Mouse (Mus musculus): ENCODE measurements around the gene Pbrm1. TPM values are rescaled to one million over a fixed set of nuclear protein-coding genes. Genes with fewer than 3 reads are reported as not detected.

The Pbrm1 gene
- polyA plus RNA-seq, 1 experiment from 2014 or later = 186 TPM

- Histone ChIP-seq H3K4me3 (no peak overlapping the region), H3K36me3 (peaks cover 100% of the 10 kb centered on the region), H3K27ac (no peak overlapping the region), H3K9me3 (replicated peaks) (no peaks in the 10 kb centered on the region; the same call in 1 of the 2 replicates), H3K4me1 (peaks cover 8% of the 10 kb centered on the region), H3K27me3 (ENCODE audit: low read depth, poor library complexity, severe bottlenecking) (no peaks in the 10 kb centered on the region)
- WGBS = 93% methylated on average over 34 of the region's 35 CpGs
- DNase-seq (ENCODE audit: low spot score) = no peak
These were observed 119.4 kb downstream of the Pbrm1 start for GRCm38 (mm10) chr14:31138219-31138896.

DNA sequence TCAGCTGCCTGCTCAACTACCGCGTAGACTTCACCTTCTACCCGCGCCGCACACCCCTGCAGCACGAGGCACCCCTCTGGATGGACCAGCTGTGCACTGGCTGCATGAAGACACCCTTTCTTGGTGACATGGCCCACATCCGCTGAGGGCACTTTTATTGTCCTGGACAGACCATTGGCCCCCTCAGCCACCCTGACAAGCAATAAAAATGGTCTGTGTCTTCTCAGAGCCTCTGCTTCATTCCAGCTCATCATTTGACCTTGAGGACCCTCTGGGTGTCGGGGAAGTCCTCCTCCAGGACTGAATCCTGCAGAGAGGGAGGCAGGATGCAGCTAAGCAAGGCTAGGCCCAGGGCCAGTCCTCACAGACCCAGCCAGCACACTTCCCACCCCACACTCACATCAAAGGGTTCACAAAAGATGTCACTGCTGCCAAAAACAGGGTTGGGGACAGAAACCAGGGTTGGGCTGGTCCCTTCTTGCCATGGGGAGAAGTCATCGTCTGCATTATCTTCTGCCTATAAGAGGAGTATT lies 120.0 kb downstream of the Pbrm1 start:
- Histone ChIP-seq H3K9me3 (replicated peaks) (no peaks in the 10 kb centered on the region; the same call in 1 of the 2 replicates), H3K27me3 (ENCODE audit: low read depth, poor library complexity, severe bottlenecking) (no peaks in the 10 kb centered on the region), H3K27ac (no peak overlapping the region), H3K4me3 (no peak overlapping the region), H3K36me3 (peaks cover 97% of the 10 kb centered on the region), H3K4me1 (0 out of 2 replicates have a peak, but pooled peaks cover 2% of the 10 kb centered on the region)
- 95% methylated on average over 9 of the region's 9 CpGs for WGBS
- DNase-seq (ENCODE audit: low spot score) = no peak

DNA sequence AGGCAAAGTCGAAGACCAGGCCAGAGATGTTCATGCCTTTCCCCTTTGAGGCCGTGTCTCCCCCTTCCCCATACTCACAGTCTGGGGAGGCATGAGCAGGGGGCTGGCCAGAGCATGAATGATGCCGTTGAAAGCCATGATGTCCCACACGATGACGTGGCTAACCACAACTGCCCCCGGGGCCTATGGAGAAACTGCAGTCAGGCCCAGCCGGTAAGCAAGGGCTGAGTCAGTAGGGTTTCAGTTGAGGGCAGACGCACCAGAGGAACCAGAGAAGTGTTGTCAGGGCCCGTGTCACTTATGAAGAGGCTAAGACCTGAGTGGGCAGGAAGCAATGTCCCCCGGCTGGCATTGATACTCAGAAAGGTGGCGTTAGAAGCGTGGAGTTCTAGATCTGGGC lies 120.7 kb downstream of the Pbrm1 start:
- Histone ChIP-seq H3K27me3 (ENCODE audit: low read depth, poor library complexity, severe bottlenecking) (no peaks in the 10 kb centered on the region), H3K4me3 (no peak overlapping the region), H3K27ac (no peak overlapping the region), H3K36me3 (peaks cover 90% of the 10 kb centered on the region), H3K9me3 (replicated peaks) (no peaks in the 10 kb centered on the region; the same call in 1 of the 2 replicates), H3K4me1 (no peaks in the 10 kb centered on the region)
- DNase-seq (ENCODE audit: low spot score) = no peak
- 95% methylated on average over 12 of the region's 12 CpGs for WGBS

DNA sequence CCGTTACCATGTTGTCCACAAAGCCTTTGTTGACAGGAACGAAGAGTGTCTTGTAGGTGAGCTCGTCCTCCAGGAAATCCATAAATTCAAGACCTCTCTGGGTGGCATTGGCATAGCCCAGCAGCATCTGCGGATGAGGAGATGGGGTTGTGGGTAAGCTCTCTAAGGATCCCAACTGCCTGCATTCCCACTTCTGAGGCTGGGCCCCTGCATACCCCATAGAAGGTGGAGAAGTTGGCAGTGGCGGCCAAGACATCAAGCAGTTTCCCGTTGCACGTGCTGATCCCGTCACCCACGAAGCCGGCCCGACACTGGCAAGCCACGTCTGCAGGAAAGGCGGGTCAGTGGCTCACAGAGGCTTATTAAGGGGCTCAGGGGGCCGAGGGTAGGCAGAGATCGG lies 121.2 kb downstream of the Pbrm1 start:
- Histone ChIP-seq H3K9me3 (replicated peaks) (no peaks in the 10 kb centered on the region; the same call in 1 of the 2 replicates), H3K4me1 (no peaks in the 10 kb centered on the region), H3K4me3 (no peak overlapping the region), H3K36me3 (peaks cover 88% of the 10 kb centered on the region), H3K27me3 (ENCODE audit: low read depth, poor library complexity, severe bottlenecking) (no peaks in the 10 kb centered on the region), H3K27ac (no peak overlapping the region)
- DNase-seq (ENCODE audit: low spot score) = no peak
- 92% methylated on average over 15 of the region's 15 CpGs for WGBS

- no peak for DNase-seq (ENCODE audit: low spot score)
- H3K9me3 ChIP-seq (replicated peaks) = no peaks in the 10 kb centered on the region; the same call in 1 of the 2 replicates
- no peaks in the 10 kb centered on the region for H3K27me3 ChIP-seq (ENCODE audit: low read depth, poor library complexity, severe bottlenecking)
- H3K27ac ChIP-seq = no peak overlapping the region
- peaks cover 80% of the 10 kb centered on the region for H3K36me3 ChIP-seq
- H3K4me1 ChIP-seq = no peaks in the 10 kb centered on the region
- WGBS = 96% methylated on average over 14 of the region's 14 CpGs
- H3K4me3 ChIP-seq = no peak overlapping the region
These were observed 122.1 kb downstream of the Pbrm1 start for GRCm38 (mm10) chr14:31141011-31141410.

DNA sequence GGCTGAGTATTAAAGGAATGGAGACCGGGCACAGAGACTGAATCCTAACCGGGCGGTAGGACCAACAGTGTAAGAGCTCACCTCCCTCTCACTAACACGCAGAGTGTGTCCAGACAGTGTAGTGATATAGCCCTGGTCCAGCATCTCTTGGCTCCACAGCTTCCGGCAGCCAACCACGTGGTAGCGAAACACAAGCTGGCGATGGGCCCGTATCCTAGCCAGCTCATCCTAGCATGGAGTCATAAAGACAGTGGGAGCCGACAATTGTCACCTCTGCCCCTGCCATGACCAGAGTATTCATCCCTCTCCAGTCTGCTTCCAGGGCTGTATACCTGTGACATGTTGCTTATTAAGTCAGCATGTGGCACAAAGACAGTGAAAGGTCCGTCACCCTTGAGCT lies 126.8 kb downstream of the Pbrm1 start:
- DNase-seq (ENCODE audit: low spot score) = no peak
- H3K4me3 ChIP-seq = no peak overlapping the region

GRCm38 (mm10) chr14:31160196-31161150 lies 141.5 kb downstream of the Pbrm1 start:
- H3K36me3 ChIP-seq = 0 out of 2 replicates have a peak, but pooled peaks cover 4% of the 10 kb centered on the region
- no peaks in the 10 kb centered on the region for H3K9me3 ChIP-seq (replicated peaks)
- H3K4me3 ChIP-seq = no peak overlapping the region
- WGBS = 84% methylated on average over 27 of the region's 27 CpGs
- H3K27me3 ChIP-seq (ENCODE audit: low read depth, poor library complexity, severe bottlenecking) = no peaks in the 10 kb centered on the region
- peaks cover 5% of the 10 kb centered on the region; the same call in 1 of the 2 replicates for H3K4me1 ChIP-seq
- no peak for DNase-seq (ENCODE audit: low spot score)
- no peak overlapping the region for H3K27ac ChIP-seq

More for the DNA sequence above, 126.8 kb downstream of the Pbrm1 start:
- Histone ChIP-seq H3K4me1 (no peaks in the 10 kb centered on the region), H3K27ac (no peak overlapping the region), H3K36me3 (peaks cover 33% of the 10 kb centered on the region), H3K9me3 (replicated peaks) (no peaks in the 10 kb centered on the region; the same call in 1 of the 2 replicates), H3K27me3 (ENCODE audit: low read depth, poor library complexity, severe bottlenecking) (no peaks in the 10 kb centered on the region)
- WGBS = 93% methylated on average over 11 of the region's 11 CpGs

DNA sequence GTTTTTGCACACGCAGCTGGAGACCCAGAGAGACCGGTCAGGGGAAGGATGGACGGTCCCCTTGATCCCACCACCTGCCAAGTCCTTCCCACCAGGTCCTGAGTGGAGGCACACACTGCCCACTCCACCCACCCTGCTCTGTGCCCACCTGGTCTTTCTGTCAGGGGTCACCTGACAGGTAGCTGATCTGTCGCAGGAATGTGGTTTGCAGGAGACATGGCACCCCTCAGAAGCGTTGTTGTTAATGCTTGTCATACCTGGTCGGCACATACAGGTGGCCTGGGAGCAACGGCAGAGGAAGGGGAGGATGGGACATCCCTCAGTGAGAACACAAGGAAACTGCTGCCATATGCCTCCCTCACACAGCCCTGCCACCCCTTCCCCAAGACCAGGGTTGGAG lies 142.3 kb downstream of the Pbrm1 start:
- Histone ChIP-seq H3K27ac (no peak overlapping the region), H3K4me1 (peaks cover 9% of the 10 kb centered on the region), H3K27me3 (ENCODE audit: low read depth, poor library complexity, severe bottlenecking) (no peaks in the 10 kb centered on the region), H3K4me3 (no peak overlapping the region), H3K9me3 (replicated peaks) (no peaks in the 10 kb centered on the region), H3K36me3 (0 out of 2 replicates have a peak, but pooled peaks cover 4% of the 10 kb centered on the region)
- DNase-seq (ENCODE audit: low spot score) = no peak
- 90% methylated on average over 7 of the region's 7 CpGs for WGBS

GRCm38 (mm10) chr14:31161638-31162037 lies 142.7 kb downstream of the Pbrm1 start:
- no peak overlapping the region for H3K4me3 ChIP-seq
- H3K27ac ChIP-seq = no peak overlapping the region
- DNase-seq (ENCODE audit: low spot score) = no peak
- H3K4me1 ChIP-seq = peaks cover 13% of the 10 kb centered on the region
- WGBS = 80% methylated on average over 10 of the region's 10 CpGs
- H3K36me3 ChIP-seq = 0 out of 2 replicates have a peak, but pooled peaks cover 4% of the 10 kb centered on the region
- H3K27me3 ChIP-seq (ENCODE audit: low read depth, poor library complexity, severe bottlenecking) = no peaks in the 10 kb centered on the region
- H3K9me3 ChIP-seq (replicated peaks) = no peaks in the 10 kb centered on the region

GRCm38 (mm10) chr14:31164067-31164466 lies 145.1 kb downstream of the Pbrm1 start:
- no peak for DNase-seq (ENCODE audit: low spot score)
- 85% methylated on average over 8 of the region's 8 CpGs for WGBS
- Histone ChIP-seq H3K4me3 (no peak overlapping the region), H3K27ac (no peak overlapping the region), H3K36me3 (0 out of 2 replicates have a peak, but pooled peaks cover 4% of the 10 kb centered on the region), H3K27me3 (ENCODE audit: low read depth, poor library complexity, severe bottlenecking) (no peaks in the 10 kb centered on the region), H3K9me3 (replicated peaks) (no peaks in the 10 kb centered on the region), H3K4me1 (peaks cover 23% of the 10 kb centered on the region)

- Histone ChIP-seq H3K27ac (no peak overlapping the region), H3K4me3 (no peak overlapping the region), H3K27me3 (ENCODE audit: low read depth, poor library complexity, severe bottlenecking) (no peaks in the 10 kb centered on the region), H3K4me1 (peaks cover 23% of the 10 kb centered on the region), H3K36me3 (peaks cover 9% of the 10 kb centered on the region), H3K9me3 (replicated peaks) (no peaks in the 10 kb centered on the region)
- WGBS = 77% methylated on average over 2 of the region's 2 CpGs
- DNase-seq (ENCODE audit: low spot score) = no peak
These were observed 146.1 kb downstream of the Pbrm1 start for GRCm38 (mm10) chr14:31165010-31165409.

DNA sequence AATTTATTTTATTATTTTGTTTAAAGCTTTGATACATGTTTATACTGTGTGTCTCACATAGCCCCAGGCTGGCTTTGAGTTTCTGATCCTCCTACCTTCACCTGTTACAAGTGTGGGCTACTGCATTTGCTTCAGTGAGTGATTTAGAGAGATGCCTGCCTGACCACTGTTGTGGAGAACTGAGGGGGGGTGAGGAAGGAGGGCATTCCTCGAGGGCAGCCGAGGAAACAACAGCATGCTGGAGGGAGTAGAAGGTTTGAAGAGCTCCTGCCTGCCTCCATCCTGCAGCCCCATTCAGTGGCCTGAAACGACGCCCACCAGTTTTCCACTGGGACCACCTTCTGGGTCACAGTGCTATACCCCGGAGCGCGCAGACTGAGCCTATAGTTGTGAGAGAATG lies 146.5 kb downstream of the Pbrm1 start:
- no peaks in the 10 kb centered on the region for H3K9me3 ChIP-seq (replicated peaks)
- H3K27me3 ChIP-seq (ENCODE audit: low read depth, poor library complexity, severe bottlenecking) = no peaks in the 10 kb centered on the region
- no peak overlapping the region for H3K27ac ChIP-seq
- 69% methylated on average over 7 of the region's 7 CpGs for WGBS
- H3K4me1 ChIP-seq = peaks cover 20% of the 10 kb centered on the region
- H3K36me3 ChIP-seq = peaks cover 14% of the 10 kb centered on the region
- no peak overlapping the region for H3K4me3 ChIP-seq
- no peak for DNase-seq (ENCODE audit: low spot score)

Data from limb, embryonic 10.5 days (tissue).